Mouse (Mus musculus) CH12.LX (cell line): ENCODE measurements around the gene Rev3l. TPM values are rescaled to one million over a fixed set of nuclear protein-coding genes. Genes with fewer than 3 reads are reported as not detected.

Source experiments
- DNase-seq: peaks from one replicate; pipeline ENCODE4 v3.0.0-alpha.2; 2013; ENCODE audit errors: extremely low read depth
- H3K27ac ChIP-seq: 2 replicates; pipeline ENCODE4 v1.5.1; 2012; ENCODE audit warnings: low read depth, mild to moderate bottlenecking, control low read depth, moderate library complexity; ENCODE audit not compliant: insufficient read depth
- H3K27me3 ChIP-seq: replicated peaks from 2 replicates; pipeline ENCODE3; 2012; ENCODE audit warnings: inconsistent platforms
- H3K36me3 ChIP-seq, 2 experiments: replicated peaks in 1 of 2; 2 replicates each; pipeline versions ENCODE3 to v1.6.1; 2012; ENCODE audit warnings: inconsistent platforms in 1 of 2, low read length in 1 of 2, mild to moderate bottlenecking in 1 of 2, mixed read lengths in 1 of 2, moderate library complexity in 1 of 2; ENCODE audit not compliant: control insufficient read depth in 1 of 2, insufficient read depth in 1 of 2
- H3K4me1 ChIP-seq, 2 experiments: 2 replicates each; pipeline ENCODE4 v1.6.1; 2012; ENCODE audit warnings: inconsistent platforms in 1 of 2, moderate library complexity in 1 of 2; ENCODE audit not compliant: insufficient read depth in 2 of 2, control insufficient read depth in 1 of 2
- H3K4me2 ChIP-seq: 2 replicates; pipeline ENCODE4 v1.6.1; 2012; ENCODE audit warnings: low read depth, mild to moderate bottlenecking, control low read depth; ENCODE audit not compliant: poor library complexity, insufficient read depth, severe bottlenecking
- H3K4me3 ChIP-seq, 3 experiments: fragments of 150-350 bp in 1 of 3; sonication (generic) in 1 of 3; replicated peaks in 1 of 3; 2 replicates each; pipeline versions ENCODE3 to v1.5.1; 2011 to 2012; ENCODE audit warnings: low read depth in 2 of 3, low read length in 2 of 3, mild to moderate bottlenecking in 2 of 3, moderate library complexity in 2 of 3, control low read depth in 1 of 3, improper control_type of control experiment in 1 of 3, inconsistent platforms in 1 of 3, mixed read lengths in 1 of 3; ENCODE audit not compliant: poor library complexity in 1 of 3
- H3K79me2 ChIP-seq: replicated peaks from 2 replicates; pipeline ENCODE4 v1.6.1; 2012; ENCODE audit warnings: mild to moderate bottlenecking, moderate library complexity; ENCODE audit not compliant: control insufficient read depth, poor library complexity, insufficient read depth, severe bottlenecking; ENCODE audit errors: extremely low read depth
- H3K9ac ChIP-seq: 2 replicates; pipeline ENCODE4 v1.6.1; 2012; ENCODE audit warnings: low read depth, mild to moderate bottlenecking, control low read depth, moderate library complexity; ENCODE audit not compliant: insufficient read depth
- H3K9me3 ChIP-seq: replicated peaks from 2 replicates; pipeline ENCODE3; 2012; ENCODE audit warnings: low read length, inconsistent platforms, mixed read lengths
- BHLHE40 ChIP-seq: IDR thresholded peaks from 2 replicates; pipeline ENCODE4 v1.6.1; 2011; ENCODE audit warnings: mild to moderate bottlenecking, low read depth, low read length, improper control_type of control experiment
- CHD1 ChIP-seq: IDR thresholded peaks from 2 replicates; pipeline ENCODE4 v1.6.1; 2012; ENCODE audit warnings: low read depth, low read length, improper control_type of control experiment, inconsistent platforms
- CHD2 ChIP-seq: IDR thresholded peaks from 2 replicates; pipeline ENCODE4 v1.6.1; 2011; ENCODE audit warnings: low read length, improper control_type of control experiment
- ELF1 ChIP-seq: IDR thresholded peaks from 2 replicates; pipeline ENCODE4 v1.6.1; 2014; ENCODE audit warnings: low read depth, mild to moderate bottlenecking, inconsistent platforms, low read length, improper control_type of control experiment
- EP300 ChIP-seq: IDR thresholded peaks from 2 replicates; pipeline ENCODE4 v1.6.1; 2011; ENCODE audit warnings: low read length, improper control_type of control experiment
- ETS1 ChIP-seq: conservative IDR thresholded peaks from 2 replicates; pipeline ENCODE4 v1.6.1; 2012; ENCODE audit warnings: low read depth, mild to moderate bottlenecking, inconsistent platforms, low read length, improper control_type of control experiment, moderate library complexity
- HCFC1 ChIP-seq: IDR thresholded peaks from 2 replicates; pipeline ENCODE4 v1.6.1; 2012; ENCODE audit warnings: low read depth, mild to moderate bottlenecking, inconsistent platforms, low read length, improper control_type of control experiment
- IRF4 ChIP-seq: IDR thresholded peaks from 2 replicates; pipeline ENCODE4 v1.6.1; 2014; ENCODE audit warnings: low read depth, mild to moderate bottlenecking, inconsistent platforms, low read length, improper control_type of control experiment
- JUN ChIP-seq: IDR thresholded peaks from 2 replicates; pipeline ENCODE4 v1.6.1; 2011; ENCODE audit warnings: low read depth, mild to moderate bottlenecking, low read length, improper control_type of control experiment, moderate library complexity; ENCODE audit not compliant: insufficient read depth
- JUND ChIP-seq: conservative IDR thresholded peaks from 2 replicates; pipeline ENCODE4 v1.6.1; 2011; ENCODE audit warnings: low read depth, low read length, improper control_type of control experiment
- MAFK ChIP-seq: IDR thresholded peaks from 2 replicates; pipeline ENCODE4 v1.6.1; 2011; ENCODE audit warnings: low read length, improper control_type of control experiment; ENCODE audit not compliant: insufficient replicate concordance
- MAX ChIP-seq: IDR thresholded peaks from 2 replicates; pipeline ENCODE4 v1.6.1; 2011; ENCODE audit warnings: low read length, improper control_type of control experiment
- MEF2A ChIP-seq: IDR thresholded peaks from 2 replicates; pipeline ENCODE4 v1.6.1; 2014; ENCODE audit warnings: low read depth, mild to moderate bottlenecking, inconsistent platforms, low read length, improper control_type of control experiment, borderline replicate concordance
- MYC ChIP-seq: IDR thresholded peaks from 2 replicates; pipeline ENCODE4 v1.6.1; 2011; ENCODE audit warnings: low read depth, mild to moderate bottlenecking, improper control_type of control experiment, low read length
- NELFE ChIP-seq: IDR thresholded peaks from 2 replicates; pipeline ENCODE4 v1.6.1; 2011; ENCODE audit warnings: low read depth, low read length, improper control_type of control experiment
- PAX5 ChIP-seq: IDR thresholded peaks from 2 replicates; pipeline ENCODE4 v1.6.1; 2012; ENCODE audit warnings: low read length, inconsistent platforms, mixed read lengths
- POLR2A ChIP-seq: IDR thresholded peaks from 2 replicates; pipeline ENCODE4 v1.6.1; 2011; ENCODE audit warnings: low read depth, mild to moderate bottlenecking, improper control_type of control experiment, low read length
- RCOR1 ChIP-seq: conservative IDR thresholded peaks from 2 replicates; pipeline ENCODE4 v1.6.1; 2012; ENCODE audit warnings: low read depth, mild to moderate bottlenecking, inconsistent platforms, low read length, improper control_type of control experiment
- SIN3A ChIP-seq: IDR thresholded peaks from 2 replicates; pipeline ENCODE4 v1.6.1; 2012; ENCODE audit warnings: low read length, improper control_type of control experiment, inconsistent platforms
- TCF12 ChIP-seq: IDR thresholded peaks from 2 replicates; pipeline ENCODE4 v1.6.1; 2014; ENCODE audit warnings: low read depth, mild to moderate bottlenecking, inconsistent platforms, low read length, improper control_type of control experiment
- USF1 ChIP-seq: IDR thresholded peaks from 2 replicates; pipeline ENCODE4 v1.6.1; 2014; ENCODE audit warnings: low read depth, mild to moderate bottlenecking, inconsistent platforms, low read length, improper control_type of control experiment
- USF2 ChIP-seq: conservative IDR thresholded peaks from 2 replicates; pipeline ENCODE4 v1.6.1; 2011; ENCODE audit warnings: low read depth, low read length, improper control_type of control experiment
- ZC3H11A ChIP-seq: IDR thresholded peaks from 2 replicates; pipeline ENCODE4 v1.6.1; 2012; ENCODE audit warnings: low read depth, mild to moderate bottlenecking, inconsistent platforms, low read length, improper control_type of control experiment
- dilution Hi-C: fragments of 300-500 bp; cut with MboI; formaldehyde crosslinking; loops from 2 replicates; pipeline ENCODE4 v1.14.3; 2020; ENCODE audit warnings: low sequenced_read_pairs; ENCODE audit not compliant: extremely low pct_unique_long_range_greater_than_20kb, extremely low pct_ligation_motif_present
- in situ Hi-C: fragments of 300-500 bp; cut with MboI; formaldehyde crosslinking; loops from 3 replicates; pipeline ENCODE4 v1.14.3; 2019; ENCODE audit warnings: low sequenced_read_pairs, low pct_ligation_motif_present, low pct_unique_long_range_greater_than_20kb, mixed read lengths
- polyA plus RNA-seq: library from polyadenylated mRNA; unstranded; fragments of >175 nt; gene quantifications from 2 replicates; pipeline ENCODE4 v1.2.1, GENCODE M21; 2012; ENCODE audit warnings: low read depth; ENCODE audit not compliant: insufficient read length
- total RNA-seq, 2 experiments: library from RNA; depleted of rRNA; stranded (reverse); fragments of 300-350 nt in 1 of 2; fragments of >200 nt in 1 of 2; gene quantifications; 2 replicates each; pipeline ENCODE4 v1.2.3; 2012 to 2014

The Rev3l gene
- total and polyA plus RNA-seq, 3 experiments = 11.0 to 18.0 (median 13.9) TPM

- peak; percentile 82 for DNase-seq
- Histone ChIP-seq H3K27ac (peak overlapping the region; percentile 66), H3K9me3 (no peaks in the 10 kb centered on the region), H3K4me2 (peak overlapping the region; percentile 99), H3K4me3 (peak overlapping the region in 1 of 3 experiments; percentile 22), H3K36me3 (no peaks in the 10 kb centered on the region), H3K79me2 (no peaks in the 10 kb centered on the region), H3K27me3 (no peaks in the 10 kb centered on the region), H3K9ac (peak overlapping the region; percentile 76), H3K4me1 (peaks cover 5 to 54% of the 10 kb centered on the region in 2 experiments)
- peak; percentile 77 for TF ChIP-seq EP300
- TF ChIP-seq MYC = 0 out of 2 replicates have a peak, but pooled peaks have one; percentile 45
- no peak for TF ChIP-seq RCOR1
- peak; percentile 83 for TF ChIP-seq ELF1
- peak; percentile 66; the same call in 1 of the 2 replicates for TF ChIP-seq CHD2
- TF ChIP-seq HCFC1 = peak; percentile 39; the same call in 1 of the 2 replicates
- peak; percentile 86 for TF ChIP-seq MEF2A
- TF ChIP-seq POLR2A = peak; percentile 22; the same call in 1 of the 2 replicates
- peak; percentile 60 for TF ChIP-seq TCF12
- no peak for TF ChIP-seq NELFE
- no peak for TF ChIP-seq PAX5
- peak; percentile 85 for TF ChIP-seq JUN
- TF ChIP-seq MAFK = no peak
- peak; percentile 67 for TF ChIP-seq ETS1
- peak; percentile 87 for TF ChIP-seq USF1
- peak; percentile 93 for TF ChIP-seq IRF4
- TF ChIP-seq ZC3H11A = no peak
- peak; percentile 93 for TF ChIP-seq MAX
- peak; percentile 94 for TF ChIP-seq BHLHE40
- TF ChIP-seq JUND = peak; percentile 96
- peak; percentile 87; the same call in 1 of the 2 replicates for TF ChIP-seq CHD1
- TF ChIP-seq USF2 = peak; percentile 86
- peak; percentile 74 for TF ChIP-seq SIN3A
- dilution Hi-C loops (no loop called here), in situ Hi-C loops (no loop called here)
Observed at GRCm38 (mm10) chr10:39691351-39692064, 40.4 kb upstream of the Rev3l start.
